Mouse (Mus musculus): ENCODE results near the gene Gpatch8. TPM values are rescaled to one million over a fixed set of nuclear protein-coding genes. Genes with fewer than 3 reads are reported as not detected.

The Gpatch8 gene
- polyA plus RNA-seq, 1 experiment: 13.3 TPM

DNA sequence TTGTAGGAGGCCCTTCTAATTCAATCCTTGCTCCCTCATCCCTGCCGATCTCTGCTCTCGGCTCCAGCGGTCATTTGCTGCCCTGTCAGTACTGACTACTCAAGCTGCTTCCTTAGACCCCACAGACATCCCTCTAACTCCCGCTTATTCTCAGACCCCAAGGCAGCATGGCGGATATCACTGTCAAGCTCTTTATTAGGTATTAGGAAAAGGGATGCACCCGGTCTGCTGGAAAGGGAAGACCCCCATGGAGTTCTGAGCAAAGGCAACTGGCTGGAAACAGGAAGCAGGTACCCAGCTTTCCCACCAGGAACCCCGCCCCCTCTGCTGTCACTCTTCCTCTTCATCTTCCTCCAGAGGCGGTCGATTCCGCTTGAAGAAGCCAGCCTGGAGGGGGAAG lies 103.1 kb downstream of the Gpatch8 start:
- DNase-seq (ENCODE audit: low read depth): no peak

DNA sequence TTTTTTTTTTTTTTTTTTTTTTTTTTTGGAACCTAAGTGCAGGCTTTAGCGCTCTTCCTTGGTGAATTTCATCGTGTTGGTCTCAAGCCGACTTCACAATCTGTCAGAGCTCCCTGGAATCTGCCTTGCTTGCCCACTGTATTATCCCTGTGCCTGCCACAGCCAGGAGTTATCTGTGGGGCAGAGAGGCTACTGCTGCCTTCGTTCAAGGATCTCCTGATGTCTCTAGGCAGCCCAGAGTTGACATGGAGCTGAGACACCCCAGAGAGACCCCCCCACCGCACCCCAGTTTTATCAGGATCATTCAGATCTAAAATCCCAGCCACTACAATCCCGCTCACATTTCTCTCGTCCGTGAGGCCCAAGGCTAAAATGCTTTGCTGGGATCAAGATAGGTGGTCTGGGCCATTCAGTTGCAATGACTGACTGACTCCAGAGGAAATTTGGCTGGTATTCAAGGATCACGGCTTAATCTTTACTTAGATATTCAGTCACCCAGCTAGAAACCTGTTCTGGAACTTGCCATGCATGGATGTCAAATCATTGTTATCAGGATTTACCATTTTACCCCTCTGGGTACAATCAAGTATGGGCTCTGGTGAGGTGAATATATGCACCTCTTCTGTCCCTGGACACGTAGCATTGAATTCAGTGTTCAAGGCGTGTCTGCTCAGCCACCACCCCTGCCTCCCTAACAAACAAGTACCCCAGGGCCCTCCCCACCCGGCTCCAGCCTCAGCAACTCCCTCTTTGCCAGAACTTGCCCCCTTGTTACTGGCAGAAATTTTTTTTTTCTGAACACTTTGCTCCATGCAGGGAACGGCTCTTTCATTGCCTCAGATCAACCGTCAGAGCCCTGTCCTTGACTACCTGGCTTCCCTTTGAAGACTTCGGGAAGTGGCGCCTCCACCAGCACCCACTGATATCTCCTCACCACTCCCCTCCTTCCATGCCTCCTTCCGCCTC lies 106.9 kb downstream of the Gpatch8 start:
- DNase-seq (ENCODE audit: low read depth): no peak

DNA sequence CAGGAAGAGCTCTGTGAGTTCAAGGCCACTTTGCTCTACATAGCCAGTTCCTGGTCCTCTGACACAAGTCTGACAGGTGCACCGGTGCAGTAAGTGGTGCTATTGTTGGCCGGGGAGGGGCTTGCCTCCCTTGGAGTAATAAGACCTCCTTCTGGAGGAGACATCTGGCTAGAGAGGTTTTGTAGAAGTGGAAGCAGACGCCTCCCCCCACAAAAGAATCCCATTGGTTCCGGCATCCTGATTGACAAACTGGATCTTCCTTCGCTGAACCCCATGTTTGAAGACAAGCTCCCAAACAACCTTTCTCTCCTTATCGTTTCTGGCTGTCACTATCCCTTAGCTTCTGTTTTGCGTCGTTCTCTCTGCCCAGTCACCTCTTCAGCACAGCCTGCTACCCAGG lies 107.9 kb downstream of the Gpatch8 start:
- DNase-seq (ENCODE audit: low read depth): no peak

GRCm38 (mm10) chr11:102447497-102447896 lies 108.7 kb downstream of the Gpatch8 start, which contains the start of gene Fam171a2:
Gene Fam171a2, minus strand, starts transcription at chr11:102447682.
- no peak for DNase-seq (ENCODE audit: low read depth)

GRCm38 (mm10) chr11:102446581-102447461 lies 109.4 kb downstream of the Gpatch8 start:
- no peak for DNase-seq (ENCODE audit: low read depth)

- DNase-seq (ENCODE audit: low read depth): no peak
Measured at GRCm38 (mm10) chr11:102445891-102446361, 110.3 kb downstream of the Gpatch8 start.

GRCm38 (mm10) chr11:102445264-102445890 lies 110.8 kb downstream of the Gpatch8 start:
- DNase-seq (ENCODE audit: low read depth): no peak

DNA sequence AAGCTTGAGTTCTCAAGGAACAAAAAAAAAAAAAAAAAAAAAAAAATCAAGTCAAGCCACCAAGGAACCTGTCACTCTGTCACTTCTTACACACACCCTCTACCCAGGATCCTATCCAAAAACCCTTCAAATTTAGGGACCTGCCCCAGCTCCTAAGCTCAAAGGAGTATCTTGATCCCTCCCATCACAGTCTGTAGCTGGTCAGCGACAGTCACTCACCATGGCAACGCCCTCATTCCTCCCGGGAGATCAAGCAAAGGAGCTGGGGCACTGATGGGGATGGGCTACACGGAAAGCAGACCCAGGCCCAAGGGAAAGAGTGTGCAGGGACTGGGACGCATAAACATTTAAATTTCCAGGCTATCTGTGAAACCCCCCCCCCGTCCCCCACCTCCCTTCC lies 111.4 kb downstream of the Gpatch8 start:
- no peak for DNase-seq (ENCODE audit: low read depth)

DNA sequence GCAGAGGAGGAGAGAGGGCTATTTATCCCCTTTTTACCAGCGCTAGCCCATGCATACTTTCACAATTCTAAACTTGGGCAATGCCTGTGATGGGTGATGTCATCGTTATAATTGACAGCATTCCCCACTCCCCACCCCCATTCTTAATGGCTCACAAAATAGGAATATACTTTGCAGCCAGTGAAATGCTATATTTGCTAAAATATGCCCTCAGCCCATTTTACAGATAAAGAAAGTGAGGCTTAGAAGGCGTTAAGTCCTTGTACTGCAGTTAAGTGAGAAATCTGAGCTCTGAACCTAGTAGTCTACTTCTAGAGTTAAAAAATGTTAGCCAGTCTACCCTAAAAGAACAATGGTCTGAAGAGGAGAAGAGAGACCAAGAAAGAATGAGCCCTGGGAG lies 111.9 kb downstream of the Gpatch8 start:
- no peak for DNase-seq (ENCODE audit: low read depth)

DNA sequence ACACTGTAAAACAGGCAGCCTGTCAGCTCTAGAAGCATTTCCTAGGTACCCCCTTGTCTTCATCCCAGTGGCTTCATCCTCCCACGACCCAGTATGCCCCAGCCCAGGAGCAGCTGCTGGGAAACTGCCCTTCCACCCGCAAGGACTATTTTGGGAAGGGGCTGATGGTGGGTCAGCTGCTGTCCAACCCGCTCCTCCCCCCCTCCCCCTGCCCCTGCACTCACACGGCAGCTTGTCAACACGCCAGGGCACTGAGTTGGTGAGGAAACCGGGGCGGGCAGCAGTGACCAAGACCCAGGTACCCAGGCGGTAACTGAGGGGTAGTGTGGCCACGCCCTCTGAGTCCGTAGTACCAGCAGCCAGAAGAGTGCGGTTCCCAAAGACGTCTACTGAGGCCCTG lies 112.5 kb downstream of the Gpatch8 start:
- DNase-seq (ENCODE audit: low read depth): no peak

GRCm38 (mm10) chr11:102442089-102442488 lies 114.1 kb downstream of the Gpatch8 start:
- DNase-seq (ENCODE audit: low read depth): no peak

GRCm38 (mm10) chr11:102441434-102441833 lies 114.8 kb downstream of the Gpatch8 start:
- no peak for DNase-seq (ENCODE audit: low read depth)

- DNase-seq (ENCODE audit: low read depth): no peak
Measured at GRCm38 (mm10) chr11:102440255-102440654, 115.9 kb downstream of the Gpatch8 start.

DNA sequence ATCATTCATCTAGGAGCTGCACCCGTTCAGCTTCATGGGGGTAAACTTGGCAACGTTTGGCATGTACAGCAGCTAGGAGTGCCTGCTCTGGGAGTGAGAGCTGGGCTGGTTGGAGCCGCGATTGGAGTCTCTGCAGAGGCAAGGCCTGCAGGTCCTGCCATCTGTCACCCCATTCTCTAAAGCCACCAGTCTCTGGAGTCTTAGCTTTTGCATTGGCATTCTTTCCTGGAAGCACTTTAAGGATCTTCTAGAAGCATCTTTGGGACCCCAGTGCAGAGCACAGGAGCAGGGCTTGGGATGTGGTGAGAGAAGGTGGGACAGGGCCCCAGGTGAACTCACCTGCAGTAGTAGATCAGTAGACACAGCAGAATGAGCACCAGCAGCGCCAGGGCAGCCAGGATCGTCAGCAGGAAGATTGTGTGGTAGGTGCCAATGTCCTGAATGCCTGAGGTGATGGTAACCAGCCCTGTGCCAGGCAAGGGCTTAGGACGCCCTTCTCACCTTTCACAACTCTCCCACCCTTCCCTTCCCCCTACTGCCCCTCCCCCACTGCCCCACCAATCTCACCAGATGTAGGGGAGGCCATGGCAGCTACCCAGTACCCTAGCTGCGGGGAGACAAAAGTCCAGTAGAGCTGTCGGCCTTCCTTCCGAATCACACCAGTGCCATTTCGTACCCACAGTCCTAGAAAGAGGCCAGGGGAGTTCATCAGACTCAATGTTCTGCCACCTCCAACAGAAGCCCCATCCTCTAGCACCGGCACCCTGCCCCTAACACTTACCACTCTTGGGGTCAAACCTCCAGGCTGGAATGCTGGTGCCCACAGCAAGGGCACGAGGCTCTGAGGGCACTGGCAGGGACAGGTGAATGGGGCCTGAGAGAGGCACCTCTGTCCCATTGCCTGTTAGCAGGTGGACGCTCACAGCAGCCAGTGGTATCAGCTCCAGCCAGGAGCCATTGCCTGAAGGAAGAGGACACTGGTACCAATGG lies 116.8 kb downstream of the Gpatch8 start:
- no peak for DNase-seq (ENCODE audit: low read depth)

DNA sequence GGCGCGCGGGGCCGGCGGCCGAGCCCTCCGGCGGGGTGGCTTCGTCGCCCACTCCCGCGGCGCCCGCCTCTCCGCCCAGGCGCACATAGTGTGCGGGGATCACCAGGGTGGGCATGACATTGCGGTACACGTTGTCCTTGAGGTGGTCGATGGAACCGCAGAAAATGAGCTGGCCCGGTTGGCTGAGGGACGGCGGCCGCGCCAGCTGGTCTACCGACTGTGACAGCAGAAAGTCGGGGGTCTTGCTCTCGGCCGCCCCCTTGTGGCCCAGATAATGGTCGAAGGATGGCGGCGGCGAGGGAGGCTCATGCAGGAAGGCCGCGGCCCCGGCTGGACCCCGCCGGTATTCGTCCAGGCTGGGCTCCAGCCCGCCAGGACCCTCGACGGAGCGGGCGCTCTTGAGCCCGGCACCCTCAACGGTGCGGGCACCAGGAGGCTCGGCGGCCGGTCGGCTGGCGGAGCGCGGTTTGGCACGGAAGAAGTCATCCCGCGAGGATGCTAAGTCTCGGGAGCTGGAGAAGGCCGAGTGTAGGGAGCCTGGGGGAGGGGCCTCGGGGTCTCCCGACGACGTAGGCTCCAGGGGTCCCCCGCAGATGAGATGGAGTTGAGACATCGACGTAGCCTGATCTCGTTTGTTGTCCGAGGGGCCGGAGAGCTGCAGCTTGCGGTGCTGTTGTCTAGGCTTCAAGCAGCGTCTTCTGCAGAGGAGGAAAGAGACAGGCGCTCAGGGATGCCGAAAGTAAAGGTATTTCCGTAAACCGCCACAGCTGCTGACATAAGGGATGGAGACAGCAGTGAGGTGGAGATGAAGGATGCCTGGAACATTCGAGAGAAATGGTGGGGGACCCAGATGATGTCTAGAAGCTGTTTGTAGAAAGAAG lies 117.7 kb downstream of the Gpatch8 start:
- DNase-seq (ENCODE audit: low read depth): no peak

DNA sequence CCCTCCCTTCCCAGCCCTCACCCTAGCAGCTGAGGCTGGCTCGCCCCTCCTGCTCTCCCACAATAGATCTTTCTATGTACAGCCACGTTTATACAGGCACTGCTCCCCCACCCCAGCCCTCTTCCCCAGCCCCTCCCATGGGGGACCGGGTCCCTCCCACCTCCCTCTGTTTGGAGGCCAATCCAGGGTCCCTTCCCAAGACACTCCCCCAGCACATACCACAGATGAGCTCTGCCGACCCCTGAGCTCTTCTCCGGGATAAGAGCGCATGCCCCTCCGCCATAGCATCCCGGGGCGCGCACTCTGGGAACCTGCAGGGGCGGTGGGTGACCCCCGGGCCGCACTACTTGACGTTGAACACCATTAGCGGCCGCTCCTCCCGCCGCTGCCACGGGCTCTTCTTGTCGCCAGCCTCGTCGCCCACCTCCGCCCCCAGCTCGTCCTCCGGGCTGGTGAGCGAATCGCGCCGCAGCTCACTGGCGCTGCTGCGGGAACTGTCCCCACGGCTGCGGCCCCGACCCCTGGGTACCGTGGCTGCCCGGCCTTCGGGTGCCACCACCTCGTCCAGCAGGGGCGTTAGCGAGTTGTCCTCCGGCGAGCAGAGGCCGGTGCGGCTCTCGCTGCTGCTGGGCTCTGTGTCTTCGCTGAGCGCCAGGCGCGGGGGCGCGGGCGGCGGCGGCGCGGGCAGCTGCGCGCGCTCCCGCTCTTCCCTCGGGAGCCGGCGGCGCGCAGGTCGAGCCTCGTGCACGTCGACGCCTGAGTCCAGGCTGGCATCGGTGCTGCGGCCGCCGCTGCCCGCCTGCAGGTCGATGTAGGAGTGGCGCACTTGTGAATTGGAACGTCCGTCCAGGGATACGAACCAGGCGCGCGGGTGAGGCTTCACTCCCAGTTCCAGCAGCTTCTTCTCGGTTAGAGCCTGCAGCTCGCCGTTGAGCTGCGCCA lies 118.8 kb downstream of the Gpatch8 start:
- no peak for DNase-seq (ENCODE audit: low read depth)

DNA sequence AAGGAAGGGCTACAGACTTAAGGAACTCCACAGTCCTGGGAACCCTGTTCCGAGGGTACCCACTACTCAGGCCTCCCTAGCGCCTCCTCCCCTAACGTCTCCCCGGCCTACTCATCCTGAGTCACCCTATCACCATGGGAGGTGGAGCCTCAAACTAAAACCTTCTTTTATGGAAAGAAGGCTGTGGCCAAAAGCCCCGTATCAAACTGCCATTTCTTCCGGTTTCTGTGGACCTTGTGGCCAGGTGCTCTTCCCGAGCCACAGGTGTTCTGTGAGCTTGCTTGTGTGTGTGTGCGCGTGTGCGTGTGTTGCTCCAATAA lies 119.8 kb downstream of the Gpatch8 start:
- DNase-seq (ENCODE audit: low read depth): no peak

GRCm38 (mm10) chr11:102435754-102436470 lies 120.3 kb downstream of the Gpatch8 start:
- DNase-seq (ENCODE audit: low read depth): no peak

Data from gonadal fat pad, adult 2 months (tissue).